Mouse (Mus musculus) intestine, embryonic 14.5 days (tissue): ENCODE data around the gene Mga. TPM values are rescaled to one million over a fixed set of nuclear protein-coding genes. Genes with fewer than 3 reads are reported as not detected.

Source experiments
- ATAC-seq: fragments of 200-750 bp; cut with Nextera tagmentation; replicated peaks from 2 replicates; pipeline ENCODE4 v1.8.0; 2017; ENCODE audit warnings: low read depth, moderate number of reproducible peaks, moderate TSS enrichment, moderate library complexity; ENCODE audit not compliant: low FRiP score, low TSS enrichment
- DNase-seq: peaks from one replicate; pipeline ENCODE4 v3.0.0-alpha.2; 2018; ENCODE audit warnings: low spot score
- H3K27ac ChIP-seq: fragments of 300-500 bp; sonication (generic); 2 replicates; pipeline ENCODE4 v1.5.1; 2014; ENCODE audit warnings: low read depth, mild to moderate bottlenecking, control low read depth
- H3K27me3 ChIP-seq: fragments of 300-500 bp; sonication (generic); replicated peaks from 2 replicates; pipeline ENCODE4 v1.6.1; 2014; ENCODE audit warnings: low read length, control low read depth; ENCODE audit not compliant: control insufficient read depth, insufficient read depth
- H3K36me3 ChIP-seq: fragments of 300-500 bp; sonication (generic); 2 replicates; pipeline ENCODE4 v1.6.1; 2014; ENCODE audit warnings: low read length, control low read depth; ENCODE audit not compliant: control insufficient read depth, insufficient read depth
- H3K4me1 ChIP-seq: fragments of 300-500 bp; sonication (generic); replicated peaks from 2 replicates; pipeline ENCODE4 v1.6.1; 2014; ENCODE audit warnings: low read length, control low read depth, mixed read lengths; ENCODE audit not compliant: control insufficient read depth, insufficient read depth
- H3K4me2 ChIP-seq: fragments of 300-500 bp; sonication (generic); 2 replicates; pipeline ENCODE4 v1.6.1; 2014; ENCODE audit warnings: low read length
- H3K4me3 ChIP-seq: fragments of 300-500 bp; sonication (generic); 2 replicates; pipeline ENCODE4 v1.5.1; 2014; ENCODE audit warnings: low read depth, low read length, control low read depth, mixed read lengths
- H3K9ac ChIP-seq: fragments of 300-500 bp; sonication (generic); 2 replicates; pipeline ENCODE4 v1.6.1; 2014; ENCODE audit warnings: mild to moderate bottlenecking, low read length
- H3K9me3 ChIP-seq: fragments of 300-500 bp; sonication (generic); 2 replicates; pipeline ENCODE4 v1.6.1; 2016; ENCODE audit warnings: low read length, control low read depth; ENCODE audit not compliant: control insufficient read depth
- WGBS: fragments of 180-500 bp; shearing (Covaris S2); extraction: QIAGEN DNeasy Blood & Tissue Kit; methylation state at CpG from one replicate; pipeline ENCODE4 v1.1.7; 2014; 5-methylcytosine and 5-hydroxymethylcytosine counted together
- polyA plus RNA-seq: library from polyadenylated mRNA; unstranded; fragments of >200 nt; fragmentation: Nextera tagmentation; extraction: Ambion mirVana; gene quantifications from 2 replicates; pipeline ENCODE4 v1.2.1, GENCODE M21; 2014

Gene Mga
- polyA plus RNA-seq, 1 experiment from 2014 or later, result 36.4 TPM

- no peak overlapping the region for H3K4me2 ChIP-seq
- ATAC-seq (no peak), DNase-seq (no peak)
- H3K27me3 ChIP-seq, result no peaks in the 10 kb centered on the region
- H3K27ac ChIP-seq, result no peak overlapping the region
- no peaks in the 10 kb centered on the region for H3K36me3 ChIP-seq
- no peak overlapping the region for H3K9ac ChIP-seq
- no peak overlapping the region for H3K4me3 ChIP-seq
- H3K9me3 ChIP-seq, result no peaks in the 10 kb centered on the region
- WGBS, result 92% methylated on average over 3 of the region's 3 CpGs
- no peaks in the 10 kb centered on the region for H3K4me1 ChIP-seq
Measured at GRCm38 (mm10) chr2:119887201-119887600, 9.8 kb upstream of the Mga start.

GRCm38 (mm10) chr2:119896553-119897089 lies 407 bp upstream of the Mga start:
- Histone ChIP-seq H3K9ac (peak overlapping the region; percentile 58), H3K4me2 (peak overlapping the region; percentile 92), H3K27ac (peak overlapping the region; percentile 90), H3K36me3 (no peaks in the 10 kb centered on the region; the same call in 1 of the 2 replicates), H3K4me1 (no peaks in the 10 kb centered on the region; the same call in 1 of the 2 replicates), H3K4me3 (peak overlapping the region; percentile 66), H3K9me3 (no peaks in the 10 kb centered on the region), H3K27me3 (no peaks in the 10 kb centered on the region)
- DNase-seq (peak; percentile 55), ATAC-seq (peak; percentile 76)
- 14% methylated on average over 19 of the region's 19 CpGs for WGBS

GRCm38 (mm10) chr2:119898141-119898594 lies 1.1 kb downstream of the Mga start:
- peak; percentile 76 for DNase-seq
- Histone ChIP-seq H3K27me3 (no peaks in the 10 kb centered on the region), H3K9ac (peak overlapping the region; percentile 58), H3K4me2 (peak overlapping the region; percentile 92), H3K36me3 (peaks cover 12% of the 10 kb centered on the region), H3K4me3 (peak overlapping the region; percentile 66), H3K4me1 (no peaks in the 10 kb centered on the region; the same call in 1 of the 2 replicates), H3K27ac (no peak overlapping the region; the same call in 1 of the 2 replicates), H3K9me3 (no peaks in the 10 kb centered on the region)
- 9% methylated on average over 19 of the region's 19 CpGs for WGBS
- ATAC-seq, result peak; percentile 65

GRCm38 (mm10) chr2:119916007-119916406 lies 19.0 kb downstream of the Mga start:
- Histone ChIP-seq H3K4me1 (no peaks in the 10 kb centered on the region), H3K36me3 (peaks cover 19% of the 10 kb centered on the region), H3K4me2 (no peak overlapping the region), H3K27me3 (no peaks in the 10 kb centered on the region), H3K27ac (no peak overlapping the region), H3K4me3 (no peak overlapping the region), H3K9me3 (no peaks in the 10 kb centered on the region; the same call in 1 of the 2 replicates), H3K9ac (no peak overlapping the region)
- DNase-seq, result no peak
- no peak for ATAC-seq

- Histone ChIP-seq H3K27ac (no peak overlapping the region), H3K36me3 (peaks cover 32% of the 10 kb centered on the region), H3K9me3 (no peaks in the 10 kb centered on the region; the same call in 1 of the 2 replicates), H3K27me3 (no peaks in the 10 kb centered on the region), H3K4me3 (no peak overlapping the region), H3K4me1 (no peaks in the 10 kb centered on the region), H3K4me2 (no peak overlapping the region), H3K9ac (no peak overlapping the region)
- ATAC-seq (no peak), DNase-seq (no peak)
- WGBS, result 61% methylated on average over 1 of the region's 1 CpGs
Measured at GRCm38 (mm10) chr2:119917631-119918369, 20.8 kb downstream of the Mga start.

- H3K27ac ChIP-seq, result no peak overlapping the region
- H3K36me3 ChIP-seq, result peaks cover 13% of the 10 kb centered on the region; the same call in 1 of the 2 replicates
- no peak overlapping the region for H3K9ac ChIP-seq
- peaks cover 12% of the 10 kb centered on the region for H3K4me1 ChIP-seq
- H3K4me3 ChIP-seq, result no peak overlapping the region
- no peaks in the 10 kb centered on the region for H3K9me3 ChIP-seq
- H3K27me3 ChIP-seq, result no peaks in the 10 kb centered on the region
- 42% methylated on average over 9 of the region's 9 CpGs for WGBS
- DNase-seq (peak; percentile 66), ATAC-seq (no peak)
- H3K4me2 ChIP-seq, result no peak overlapping the region
Measured at GRCm38 (mm10) chr2:119970571-119970970, 73.5 kb downstream of the Mga start.

GRCm38 (mm10) chr2:119971316-119971715 lies 74.3 kb downstream of the Mga start:
- Histone ChIP-seq H3K4me1 (peaks cover 12% of the 10 kb centered on the region), H3K36me3 (peaks cover 6% of the 10 kb centered on the region; the same call in 1 of the 2 replicates), H3K27ac (no peak overlapping the region; the same call in 1 of the 2 replicates), H3K9ac (no peak overlapping the region), H3K4me3 (no peak overlapping the region), H3K27me3 (no peaks in the 10 kb centered on the region), H3K9me3 (no peaks in the 10 kb centered on the region), H3K4me2 (peak overlapping the region; percentile 63)
- WGBS, result 84% methylated on average over 3 of the region's 3 CpGs
- no peak for ATAC-seq
- DNase-seq, result no peak

- H3K4me3 ChIP-seq, result peak overlapping the region; percentile 69
- no peaks in the 10 kb centered on the region for H3K27me3 ChIP-seq
- H3K27ac ChIP-seq, result peak overlapping the region; percentile 55; the same call in 1 of the 2 replicates
- ATAC-seq (peak; percentile 97), DNase-seq (peak; percentile 96)
- H3K9me3 ChIP-seq, result no peaks in the 10 kb centered on the region
- WGBS, result 1% methylated on average over 32 of the region's 32 CpGs
- H3K36me3 ChIP-seq, result no peaks in the 10 kb centered on the region
- peak overlapping the region; percentile 72 for H3K9ac ChIP-seq
- peak overlapping the region; percentile 63 for H3K4me2 ChIP-seq
- H3K4me1 ChIP-seq, result peaks cover 12% of the 10 kb centered on the region
Measured at GRCm38 (mm10) chr2:119971837-119972536, 75.0 kb downstream of the Mga start.
